Mouse (Mus musculus): ENCODE measurements around the gene Col6a2. TPM values are rescaled to one million over a fixed set of nuclear protein-coding genes. Genes with fewer than 3 reads are reported as not detected.
A peak's percentile ranks its signal among the peaks of the same experiment; 100 is the strongest.

The Col6a2 gene
- polyA plus RNA-seq, 1 experiment, result not detected

GRCm38 (mm10) chr10:76622411-76622810, 1.0 kb downstream of the Col6a2 start:
- no peaks in the 10 kb centered on the region for H3K36me3 ChIP-seq (replicated peaks; ENCODE audit: low read length)
- H3K27me3 ChIP-seq (replicated peaks), result peaks cover 55% of the 10 kb centered on the region
- no peaks in the 10 kb centered on the region for H3K9me3 ChIP-seq
- no peak overlapping the region for H3K4me3 ChIP-seq (replicated peaks)
- peaks cover 11% of the 10 kb centered on the region for H3K4me1 ChIP-seq
- no peak for TF ChIP-seq FLI1 (IDR thresholded peaks at IDR 0.05; ENCODE audit: low read length)

GRCm38 (mm10) chr10:76612473-76612872, 11.0 kb downstream of the Col6a2 start:
- no peak for TF ChIP-seq FLI1 (IDR thresholded peaks at IDR 0.05; ENCODE audit: low read length)
- TF ChIP-seq GATA1 (IDR thresholded peaks at IDR 0.05; ENCODE audit: borderline replicate concordance, low read length), result no peak
- no peak overlapping the region for H3K4me3 ChIP-seq (replicated peaks)
- H3K27me3 ChIP-seq (replicated peaks), result peaks cover 62% of the 10 kb centered on the region
- no peaks in the 10 kb centered on the region; the same call in 1 of the 2 replicates for H3K4me1 ChIP-seq
- H3K9me3 ChIP-seq, result peaks cover 5% of the 10 kb centered on the region; the same call in 1 of the 2 replicates
- H3K36me3 ChIP-seq (replicated peaks; ENCODE audit: low read length), result no peaks in the 10 kb centered on the region

GRCm38 (mm10) chr10:76602690-76603089, 20.7 kb downstream of the Col6a2 start:
- H3K4me3 ChIP-seq (replicated peaks), result no peak overlapping the region
- no peaks in the 10 kb centered on the region for H3K36me3 ChIP-seq (replicated peaks; ENCODE audit: low read length)
- TF ChIP-seq FLI1 (IDR thresholded peaks at IDR 0.05; ENCODE audit: low read length), result no peak
- no peak for TF ChIP-seq GATA1 (IDR thresholded peaks at IDR 0.05; ENCODE audit: borderline replicate concordance, low read length)
- H3K9me3 ChIP-seq, result no peaks in the 10 kb centered on the region
- peaks cover 74% of the 10 kb centered on the region for H3K27me3 ChIP-seq (replicated peaks)
- no peaks in the 10 kb centered on the region for H3K4me1 ChIP-seq

GRCm38 (mm10) chr10:76596338-76596737, 27.1 kb downstream of the Col6a2 start:
- Histone ChIP-seq H3K9me3 (no peaks in the 10 kb centered on the region), H3K4me3 (replicated peaks) (peak overlapping the region; percentile 5), H3K27me3 (replicated peaks) (peaks cover 73% of the 10 kb centered on the region), H3K36me3 (replicated peaks; ENCODE audit: low read length) (no peaks in the 10 kb centered on the region), H3K4me1 (peaks cover 3% of the 10 kb centered on the region)
- TF ChIP-seq GATA1 (IDR thresholded peaks at IDR 0.05; ENCODE audit: borderline replicate concordance, low read length), result no peak
- no peak for TF ChIP-seq FLI1 (IDR thresholded peaks at IDR 0.05; ENCODE audit: low read length)

- no peaks in the 10 kb centered on the region for H3K36me3 ChIP-seq (replicated peaks; ENCODE audit: low read length)
- TF ChIP-seq GATA1 (IDR thresholded peaks at IDR 0.05; ENCODE audit: borderline replicate concordance, low read length) (no peak), FLI1 (IDR thresholded peaks at IDR 0.05; ENCODE audit: low read length) (no peak)
- H3K4me3 ChIP-seq (replicated peaks), result no peak overlapping the region
- peaks cover 8% of the 10 kb centered on the region for H3K4me1 ChIP-seq
- H3K9me3 ChIP-seq, result peaks cover 14% of the 10 kb centered on the region
- peaks cover 68% of the 10 kb centered on the region for H3K27me3 ChIP-seq (replicated peaks)
These were observed 33.2 kb downstream of the Col6a2 start for GRCm38 (mm10) chr10:76590197-76590596.

GRCm38 (mm10) chr10:76586190-76586589, 37.2 kb downstream of the Col6a2 start:
- H3K4me1 ChIP-seq, result peaks cover 19% of the 10 kb centered on the region
- peaks cover 14% of the 10 kb centered on the region for H3K9me3 ChIP-seq
- H3K27me3 ChIP-seq (replicated peaks), result peaks cover 66% of the 10 kb centered on the region
- peak overlapping the region; percentile 38 for H3K4me3 ChIP-seq (replicated peaks)
- no peaks in the 10 kb centered on the region for H3K36me3 ChIP-seq (replicated peaks; ENCODE audit: low read length)
- no peak for TF ChIP-seq FLI1 (IDR thresholded peaks at IDR 0.05; ENCODE audit: low read length)
- TF ChIP-seq GATA1 (IDR thresholded peaks at IDR 0.05; ENCODE audit: borderline replicate concordance, low read length), result no peak

- TF ChIP-seq FLI1 (IDR thresholded peaks at IDR 0.05; ENCODE audit: low read length) (no peak), GATA1 (IDR thresholded peaks at IDR 0.05; ENCODE audit: borderline replicate concordance, low read length) (no peak)
- H3K9me3 ChIP-seq, result peaks cover 2% of the 10 kb centered on the region
- no peaks in the 10 kb centered on the region for H3K36me3 ChIP-seq (replicated peaks; ENCODE audit: low read length)
- H3K4me1 ChIP-seq, result peaks cover 19% of the 10 kb centered on the region
- H3K4me3 ChIP-seq (replicated peaks), result no peak overlapping the region
- H3K27me3 ChIP-seq (replicated peaks), result peaks cover 64% of the 10 kb centered on the region
These were observed 39.3 kb downstream of the Col6a2 start for GRCm38 (mm10) chr10:76584138-76584537.

- Histone ChIP-seq H3K4me3 (replicated peaks) (no peak overlapping the region), H3K36me3 (replicated peaks; ENCODE audit: low read length) (no peaks in the 10 kb centered on the region), H3K9me3 (no peaks in the 10 kb centered on the region), H3K27me3 (replicated peaks) (peaks cover 41% of the 10 kb centered on the region), H3K4me1 (peaks cover 33% of the 10 kb centered on the region)
- no peak for TF ChIP-seq GATA1 (IDR thresholded peaks at IDR 0.05; ENCODE audit: borderline replicate concordance, low read length)
- TF ChIP-seq FLI1 (IDR thresholded peaks at IDR 0.05; ENCODE audit: low read length), result no peak
These were observed 46.5 kb downstream of the Col6a2 start for GRCm38 (mm10) chr10:76576920-76577319.

- peaks cover 6% of the 10 kb centered on the region for H3K9me3 ChIP-seq
- H3K4me1 ChIP-seq, result peaks cover 48% of the 10 kb centered on the region
- H3K36me3 ChIP-seq (replicated peaks; ENCODE audit: low read length), result no peaks in the 10 kb centered on the region
- H3K4me3 ChIP-seq (replicated peaks), result peak within 1 kb of the TSS; percentile 24
- TF ChIP-seq FLI1 (IDR thresholded peaks at IDR 0.05; ENCODE audit: low read length) (no peak), GATA1 (IDR thresholded peaks at IDR 0.05; ENCODE audit: borderline replicate concordance, low read length) (no peak)
- H3K27me3 ChIP-seq (replicated peaks), result peaks cover 32% of the 10 kb centered on the region
These were observed 48.1 kb downstream of the Col6a2 start, which contains the start of gene Ftcd for GRCm38 (mm10) chr10:76575374-76575773. Ftcd (plus strand) TSS chr10:76575648.

GRCm38 (mm10) chr10:76572151-76572550, 51.3 kb downstream of the Col6a2 start:
- peaks cover 16% of the 10 kb centered on the region for H3K9me3 ChIP-seq
- TF ChIP-seq FLI1 (IDR thresholded peaks at IDR 0.05; ENCODE audit: low read length) (no peak), GATA1 (IDR thresholded peaks at IDR 0.05; ENCODE audit: borderline replicate concordance, low read length) (no peak)

GRCm38 (mm10) chr10:76571070-76571469, 52.4 kb downstream of the Col6a2 start:
- Histone ChIP-seq H3K9me3 (peaks cover 16% of the 10 kb centered on the region), H3K36me3 (replicated peaks; ENCODE audit: low read length) (no peaks in the 10 kb centered on the region), H3K4me1 (peaks cover 49% of the 10 kb centered on the region), H3K27me3 (replicated peaks) (peaks cover 47% of the 10 kb centered on the region), H3K4me3 (replicated peaks) (peak overlapping the region; percentile 57)
- TF ChIP-seq FLI1 (IDR thresholded peaks at IDR 0.05; ENCODE audit: low read length), result no peak
- TF ChIP-seq GATA1 (IDR thresholded peaks at IDR 0.05; ENCODE audit: borderline replicate concordance, low read length), result no peak

More at GRCm38 (mm10) chr10:76572151-76572550, 51.3 kb downstream of the Col6a2 start:
- Histone ChIP-seq H3K36me3 (replicated peaks; ENCODE audit: low read length) (no peaks in the 10 kb centered on the region), H3K4me1 (peaks cover 56% of the 10 kb centered on the region), H3K4me3 (replicated peaks) (no peak overlapping the region), H3K27me3 (replicated peaks) (peaks cover 45% of the 10 kb centered on the region)
